Mouse (Mus musculus): ENCODE data around the gene 1700056E22Rik.

DNA sequence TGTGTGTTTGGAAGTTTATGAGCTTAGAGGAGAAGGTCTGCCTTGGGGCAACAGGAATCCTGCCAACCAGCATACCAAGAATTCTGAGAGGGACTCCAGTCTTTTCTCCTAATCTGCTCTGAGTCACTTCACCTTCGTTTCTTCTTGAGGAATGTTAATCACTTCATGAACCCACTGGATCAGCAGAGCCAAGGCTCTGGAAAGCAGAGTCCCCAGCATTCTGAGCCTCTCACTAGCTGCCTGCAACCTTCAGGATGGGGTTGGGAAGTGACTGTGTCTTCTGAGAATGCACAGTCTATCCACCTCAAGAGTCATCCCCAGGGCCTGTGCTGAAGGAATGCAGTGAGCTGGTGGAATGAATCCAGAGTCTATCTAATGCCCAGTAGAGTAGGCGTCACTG, 42.7 kb upstream of the 1700056E22Rik start:
- no peak for TF ChIP-seq CTCF (IDR thresholded peaks at IDR 0.05; ENCODE audit: low read depth, low read length)
- TF ChIP-seq GATA1 (IDR thresholded peaks at IDR 0.05; ENCODE audit: borderline replicate concordance, low read length) = no peak
- no peak for TF ChIP-seq TAL1 (conservative IDR thresholded peaks at IDR 0.05; ENCODE audit: low read depth, low read length)
- no peak for TF ChIP-seq GATA2 (IDR thresholded peaks at IDR 0.05; ENCODE audit: borderline replicate concordance, low read depth, low read length)
- TF ChIP-seq POLR2AphosphoS5 (IDR thresholded peaks at IDR 0.05; ENCODE audit: insufficient replicate concordance, low read depth, low read length) = no peak
